Mouse (Mus musculus) C2C12 (cell line): ENCODE measurements at regions not wholly inside any gene's neighbourhood (a gene's known extent, or its start where the extent isn't known, plus 50 kb on each side); places are given as distances from the start of the nearest gene placed in this dataset.

Source experiments
- H3K27me3 ChIP-seq: one replicate; pipeline ENCODE4 v1.6.1; 2011; ENCODE audit not compliant: control insufficient read depth, insufficient read depth, insufficient read length
- H3K36me3 ChIP-seq: one replicate; pipeline ENCODE4 v1.6.1; 2011; ENCODE audit not compliant: control insufficient read depth, insufficient read depth
- H3K4me3 ChIP-seq: one replicate; pipeline ENCODE4 v1.5.1; 2011; ENCODE audit warnings: mild to moderate bottlenecking, control low read depth; ENCODE audit not compliant: poor library complexity, insufficient read depth, severe bottlenecking
- H3K79me2 ChIP-seq: one replicate; pipeline ENCODE4 v1.6.1; 2011; ENCODE audit not compliant: control insufficient read depth, insufficient read depth
- H3K79me3 ChIP-seq: one replicate; pipeline ENCODE4 v1.6.1; 2011; ENCODE audit warnings: low read depth, control low read depth
- H3ac ChIP-seq: one replicate; pipeline ENCODE3; 2011; ENCODE audit warnings: low read depth; ENCODE audit not compliant: control insufficient read depth, insufficient read length
- CEBPB ChIP-seq: IDR thresholded peaks from one replicate; pipeline ENCODE4 v1.6.1; 2011; ENCODE audit warnings: low read depth, mild to moderate bottlenecking, control low read depth, moderate library complexity
- CTCF ChIP-seq: IDR thresholded peaks from one replicate; pipeline ENCODE4 v1.5.1; 2011; ENCODE audit not compliant: control insufficient read depth, insufficient read depth, insufficient read length
- FOSL1 ChIP-seq: IDR thresholded peaks from one replicate; pipeline ENCODE4 v1.8.0; 2011; ENCODE audit warnings: mild to moderate bottlenecking, low read length; ENCODE audit not compliant: poor library complexity, insufficient read depth, severe bottlenecking
- MAX ChIP-seq: IDR thresholded peaks from one replicate; pipeline ENCODE4 v1.6.1; 2011; ENCODE audit warnings: mild to moderate bottlenecking, control low read depth
- MYOD1 ChIP-seq: IDR thresholded peaks from one replicate; pipeline ENCODE4 v1.6.1; 2011; ENCODE audit warnings: low read depth; ENCODE audit not compliant: control insufficient read depth, insufficient read length
- MYOG ChIP-seq: IDR thresholded peaks from one replicate; pipeline ENCODE4 v1.6.1; 2011; ENCODE audit not compliant: control insufficient read depth, insufficient read length; ENCODE audit errors: extremely low read depth
- USF1 ChIP-seq: IDR thresholded peaks from one replicate; pipeline ENCODE4 v1.6.1; 2011; ENCODE audit warnings: low read depth, mild to moderate bottlenecking, control low read depth, moderate library complexity

DNA sequence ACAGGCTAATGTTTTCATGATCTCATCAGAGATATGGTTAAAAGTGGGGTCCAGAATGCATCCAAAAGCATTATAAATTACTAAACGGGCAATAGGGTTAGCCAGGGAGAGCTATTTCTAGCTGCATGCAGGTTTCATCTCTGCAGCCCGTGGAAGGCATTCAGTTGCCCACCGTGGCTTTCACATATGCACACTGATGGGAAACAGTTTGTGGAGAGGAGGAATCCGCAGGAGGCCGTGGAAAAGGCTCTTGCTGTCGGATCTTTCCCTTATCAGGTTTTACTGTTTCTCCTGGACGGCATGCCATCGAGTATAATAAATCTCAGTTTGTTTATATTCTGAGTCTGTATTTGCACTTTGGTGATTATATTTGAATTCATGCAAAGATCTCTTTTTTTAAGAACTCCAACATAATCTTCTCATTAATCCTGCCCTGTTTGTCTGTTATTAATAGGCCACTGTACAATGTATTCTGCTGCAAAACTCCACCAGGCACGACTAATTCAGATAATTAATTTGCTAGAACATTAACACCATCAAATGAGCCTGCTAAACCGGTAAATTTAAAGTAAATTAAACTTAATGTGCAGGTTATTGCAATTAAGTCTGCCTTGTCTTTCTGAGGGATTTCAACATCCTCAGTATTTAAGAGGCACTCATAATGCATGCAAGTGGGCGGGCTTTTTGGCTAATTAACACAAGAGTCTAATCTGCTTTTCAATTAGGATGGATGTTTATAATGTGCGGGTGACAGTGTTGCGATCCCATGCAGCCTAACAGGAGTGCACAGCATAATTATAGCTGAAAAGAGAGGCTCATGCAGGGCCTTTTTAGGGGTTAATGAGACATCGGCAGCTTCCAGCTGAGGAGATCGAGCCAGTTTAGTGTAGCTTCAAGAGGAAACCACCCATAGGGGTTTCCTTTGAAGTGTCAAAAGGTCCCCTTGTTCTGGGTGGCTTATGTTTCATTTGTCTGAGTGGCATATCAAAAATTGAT lies 170.2 kb downstream of the Pou4f1 start:
- no peak for TF ChIP-seq MYOG
- no peak for TF ChIP-seq CTCF
- no peak for TF ChIP-seq MYOD1
- TF ChIP-seq CEBPB, result no peak
- no peak for TF ChIP-seq FOSL1
- no peak overlapping the region for H3ac ChIP-seq
- no peaks in the 10 kb centered on the region for H3K79me2 ChIP-seq
- H3K36me3 ChIP-seq, result no peaks in the 10 kb centered on the region
- no peaks in the 10 kb centered on the region for H3K27me3 ChIP-seq
- H3K79me3 ChIP-seq, result no peaks in the 10 kb centered on the region
- no peak overlapping the region for H3K4me3 ChIP-seq

- no peak overlapping the region for H3ac ChIP-seq
- H3K79me2 ChIP-seq, result no peaks in the 10 kb centered on the region
- H3K36me3 ChIP-seq, result no peaks in the 10 kb centered on the region
- no peak overlapping the region for H3K4me3 ChIP-seq
- TF ChIP-seq MYOG (no peak), FOSL1 (no peak), MYOD1 (no peak), USF1 (no peak), CEBPB (no peak), CTCF (no peak), MAX (no peak)
- no peaks in the 10 kb centered on the region for H3K27me3 ChIP-seq
- no peaks in the 10 kb centered on the region for H3K79me3 ChIP-seq
Measured at GRCm38 (mm10) chr14:104293814-104294213, 174.0 kb downstream of the Pou4f1 start.

DNA sequence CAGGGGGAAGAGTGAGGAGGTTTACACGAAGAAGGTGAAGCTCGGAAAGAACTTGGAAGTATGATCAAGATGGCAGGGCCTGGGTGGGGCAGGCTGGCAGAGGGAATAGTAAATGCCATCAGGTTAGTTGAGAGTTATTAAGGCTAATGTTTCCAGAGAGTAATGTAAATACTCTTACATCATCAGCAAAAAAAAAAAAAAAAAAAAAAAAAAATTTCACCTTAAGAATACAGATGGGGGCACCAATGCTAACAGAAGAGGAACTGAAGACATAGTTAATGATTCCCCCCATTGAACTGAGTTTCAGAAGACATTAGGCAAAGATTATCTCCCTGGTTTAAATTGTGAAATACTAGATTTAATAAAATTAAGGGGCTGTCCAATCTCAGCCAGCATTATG lies 174.7 kb downstream of the Pou4f1 start:
- TF ChIP-seq CEBPB, result no peak
- TF ChIP-seq MYOG, result no peak
- no peak for TF ChIP-seq FOSL1
- Histone ChIP-seq H3K27me3 (no peaks in the 10 kb centered on the region), H3K36me3 (no peaks in the 10 kb centered on the region), H3ac (no peak overlapping the region), H3K79me2 (no peaks in the 10 kb centered on the region), H3K79me3 (no peaks in the 10 kb centered on the region), H3K4me3 (no peak overlapping the region)

DNA sequence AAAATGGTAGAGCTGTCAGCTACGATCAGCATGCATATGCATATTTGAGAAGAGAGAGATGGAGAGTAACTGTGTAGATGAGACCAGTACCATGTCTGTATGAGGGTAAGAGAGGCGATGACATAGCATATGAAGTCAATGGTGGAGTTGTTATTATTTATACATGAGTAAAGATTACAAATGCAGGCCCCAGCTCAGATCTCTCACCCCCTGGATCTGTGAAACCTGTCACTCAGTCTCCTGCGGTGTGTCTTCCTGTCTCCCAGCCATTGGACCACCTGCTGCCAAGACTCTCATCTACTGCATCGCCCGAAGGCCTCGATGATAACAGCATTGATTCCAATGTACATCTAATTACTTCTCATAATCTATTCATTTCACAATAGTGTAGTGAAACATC lies 187.4 kb downstream of the Pou4f1 start:
- Histone ChIP-seq H3K79me3 (no peaks in the 10 kb centered on the region), H3K36me3 (no peaks in the 10 kb centered on the region), H3K79me2 (no peaks in the 10 kb centered on the region), H3ac (no peak overlapping the region), H3K27me3 (no peaks in the 10 kb centered on the region), H3K4me3 (no peak overlapping the region)
- TF ChIP-seq MYOG, result no peak

DNA sequence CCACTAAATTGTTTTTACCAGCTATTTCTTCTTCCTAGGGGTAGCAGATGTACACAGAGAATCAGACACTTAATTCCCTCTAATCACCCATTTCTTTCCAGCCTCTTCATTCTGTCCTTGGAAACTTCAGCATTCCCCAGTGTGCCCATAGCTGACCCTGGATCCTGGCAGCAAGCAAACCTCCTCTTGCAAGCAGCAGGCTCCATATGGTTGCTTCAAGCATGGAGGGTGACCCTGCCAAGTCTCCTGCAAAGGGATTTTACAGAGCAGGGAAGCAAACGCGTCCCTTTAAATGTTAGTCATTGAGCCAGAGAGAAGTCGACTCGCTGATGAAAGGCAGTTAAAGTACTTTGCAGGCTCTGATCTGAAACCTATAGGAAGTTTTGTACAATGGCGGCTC lies 187.9 kb downstream of the Pou4f1 start:
- Histone ChIP-seq H3ac (no peak overlapping the region), H3K27me3 (no peaks in the 10 kb centered on the region), H3K4me3 (no peak overlapping the region), H3K79me3 (no peaks in the 10 kb centered on the region), H3K79me2 (no peaks in the 10 kb centered on the region), H3K36me3 (no peaks in the 10 kb centered on the region)
- no peak for TF ChIP-seq CEBPB
- TF ChIP-seq MAX, result no peak
- no peak for TF ChIP-seq MYOG
- no peak for TF ChIP-seq MYOD1
- TF ChIP-seq FOSL1, result no peak
- no peak for TF ChIP-seq CTCF
- TF ChIP-seq USF1, result no peak

DNA sequence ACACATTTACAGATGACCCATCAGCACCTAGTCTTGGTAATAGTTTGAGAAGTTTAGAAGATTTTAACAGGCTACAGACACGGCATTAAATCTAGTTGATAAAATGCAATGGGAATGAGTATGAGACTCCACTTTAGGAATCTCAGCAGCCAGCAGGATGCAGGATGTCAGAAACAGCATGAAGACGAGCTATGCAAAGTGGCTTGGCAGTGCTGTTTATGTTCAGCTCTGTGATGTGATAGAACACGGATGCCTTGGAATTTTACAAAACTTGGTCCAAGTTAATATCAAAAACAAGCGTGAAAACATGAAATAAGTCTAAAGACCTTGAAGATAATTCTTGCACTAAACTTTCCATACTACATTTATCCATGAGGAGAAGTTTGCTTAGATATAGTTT lies 193.0 kb downstream of the Pou4f1 start:
- Histone ChIP-seq H3K27me3 (no peaks in the 10 kb centered on the region), H3K4me3 (no peak overlapping the region), H3K36me3 (no peaks in the 10 kb centered on the region), H3K79me2 (no peaks in the 10 kb centered on the region), H3ac (no peak overlapping the region), H3K79me3 (no peaks in the 10 kb centered on the region)
- TF ChIP-seq MYOG (no peak), USF1 (no peak), CTCF (no peak), CEBPB (no peak), FOSL1 (no peak), MAX (no peak), MYOD1 (no peak)
